Mouse (Mus musculus) right cerebral cortex, postnatal 4 days (tissue): ENCODE measurements around the gene Adamtsl3.

Experiments
- DNase-seq: peaks from one replicate; pipeline ENCODE4 v3.0.0-alpha.2; 2022

Gene Adamtsl3

DNA sequence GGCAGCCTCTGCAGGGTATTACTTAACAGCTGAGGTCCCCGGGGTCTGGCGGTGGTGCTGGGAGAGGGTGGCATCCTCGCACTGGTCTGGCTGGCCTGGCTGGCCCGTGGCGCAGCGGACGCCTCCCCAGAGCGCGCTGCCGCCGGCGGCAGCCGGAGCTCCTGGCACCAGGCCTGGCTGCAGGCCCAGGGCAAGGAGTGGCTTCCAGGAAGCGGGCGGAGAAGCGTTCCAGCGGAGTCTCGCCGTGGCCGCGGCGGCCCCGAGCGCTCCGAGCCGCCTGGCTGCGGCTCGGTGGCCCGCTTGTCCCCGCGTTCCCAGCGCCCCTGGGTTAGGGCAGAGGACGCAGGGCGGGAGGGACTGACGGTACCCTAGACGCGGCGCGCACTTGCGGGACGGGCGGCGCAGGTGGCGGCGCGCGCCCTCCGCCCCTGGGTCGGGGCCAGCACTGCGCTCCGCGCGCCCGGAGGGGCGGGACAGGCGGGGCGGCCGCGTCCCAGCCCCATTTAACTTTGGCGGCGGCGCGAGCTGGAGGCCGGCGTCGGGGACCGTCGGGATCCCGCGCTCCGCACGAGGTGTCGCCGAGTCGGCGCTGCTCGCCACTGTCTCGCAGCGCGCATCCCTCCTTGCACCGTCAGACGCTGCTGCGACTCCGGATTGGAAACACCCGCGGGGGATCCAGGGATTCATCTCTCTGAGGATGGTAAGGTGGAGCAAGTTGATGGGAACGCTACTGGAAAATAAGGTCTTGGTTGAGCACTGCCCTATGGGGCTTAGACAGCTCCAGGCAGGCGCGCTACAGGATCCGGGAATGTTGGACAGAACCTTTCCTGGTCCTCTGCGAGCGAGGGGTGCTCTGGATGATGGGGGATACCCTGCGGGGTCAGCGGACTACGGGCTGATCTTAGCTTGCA lies at the start of gene Adamtsl3:
TSS of gene Adamtsl3 (plus strand) at position 484 of the 911 bp plus-strand sequence.
- peak; percentile 42 for DNase-seq

DNA sequence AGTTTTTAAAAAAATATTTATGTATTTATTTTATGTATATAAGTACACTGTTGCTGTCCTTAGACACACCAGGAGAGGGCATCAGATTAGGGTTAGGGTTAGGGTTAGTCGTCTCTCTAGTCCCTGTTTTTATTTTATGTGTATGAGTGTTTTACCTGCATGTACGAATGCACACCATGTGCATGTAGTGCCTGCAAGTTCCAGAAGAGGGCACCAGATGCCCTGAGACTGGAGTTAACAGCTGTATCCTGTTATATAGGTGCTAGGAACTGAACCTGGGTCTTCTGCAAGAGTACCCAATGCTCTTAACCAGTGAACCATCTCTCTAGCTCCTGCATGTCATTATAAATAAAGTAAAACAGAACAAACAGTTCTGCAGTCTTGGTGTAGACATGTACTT lies 48.3 kb upstream of the Adamtsl3 start:
- no peak for DNase-seq

DNA sequence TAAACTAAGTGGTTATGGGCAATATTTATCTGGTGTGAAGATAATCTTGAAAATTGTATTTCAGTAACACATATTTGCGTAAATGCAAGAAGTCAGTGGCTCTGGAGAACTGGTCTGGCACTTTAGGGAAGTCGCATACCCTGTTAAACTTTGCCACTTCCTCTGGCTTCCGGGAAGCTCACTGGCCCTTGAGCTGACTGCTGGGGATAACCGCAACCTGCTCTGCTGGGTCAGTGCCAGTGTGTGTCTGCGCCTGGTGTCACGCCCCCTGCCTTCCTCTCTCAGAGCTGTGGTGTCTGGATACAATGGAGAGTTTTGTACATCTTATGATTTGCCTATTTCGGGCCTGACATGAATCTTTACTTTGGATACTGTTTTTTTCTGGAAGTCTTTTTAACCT lies 42.1 kb upstream of the Adamtsl3 start:
- no peak for DNase-seq

DNA sequence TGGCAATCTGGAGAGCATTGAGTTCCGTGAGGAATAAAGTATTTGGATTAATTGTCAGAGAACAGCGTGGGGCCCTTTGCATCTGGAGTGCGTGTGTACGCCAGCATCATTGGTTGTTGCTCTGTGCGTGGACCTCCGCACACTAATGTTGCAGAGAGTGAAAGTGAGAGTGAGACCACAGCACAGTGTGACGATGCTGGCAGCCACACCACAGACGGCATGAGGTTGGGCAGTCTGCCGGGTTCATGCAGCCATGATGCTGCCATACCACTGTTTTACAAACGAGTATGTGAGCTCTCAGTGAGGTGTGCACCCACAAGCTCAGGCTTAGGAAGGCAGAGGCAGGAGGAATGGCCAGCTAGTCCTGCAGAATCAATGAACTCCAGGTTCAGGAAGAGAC lies 41.4 kb upstream of the Adamtsl3 start:
- DNase-seq = no peak

DNA sequence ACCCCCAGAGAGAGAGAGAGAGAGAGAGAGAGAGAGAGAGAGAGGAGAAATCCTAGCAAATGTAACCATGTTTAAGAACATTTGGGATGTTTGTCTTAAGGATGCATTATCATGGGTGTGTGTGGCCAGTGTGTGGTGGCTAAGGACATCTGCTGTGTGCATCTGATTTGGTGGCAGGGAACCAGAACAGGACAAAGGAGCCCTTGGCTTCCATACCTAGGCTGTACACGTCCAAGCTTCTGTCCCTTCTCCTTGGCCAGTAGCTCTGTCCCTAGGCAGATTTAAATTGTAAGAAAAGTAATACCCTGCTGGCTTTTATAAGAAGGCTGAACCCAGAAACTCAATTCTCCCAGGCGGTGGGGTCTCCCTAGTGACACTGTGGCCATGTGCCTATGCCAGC lies 40.9 kb upstream of the Adamtsl3 start:
- DNase-seq = no peak

DNA sequence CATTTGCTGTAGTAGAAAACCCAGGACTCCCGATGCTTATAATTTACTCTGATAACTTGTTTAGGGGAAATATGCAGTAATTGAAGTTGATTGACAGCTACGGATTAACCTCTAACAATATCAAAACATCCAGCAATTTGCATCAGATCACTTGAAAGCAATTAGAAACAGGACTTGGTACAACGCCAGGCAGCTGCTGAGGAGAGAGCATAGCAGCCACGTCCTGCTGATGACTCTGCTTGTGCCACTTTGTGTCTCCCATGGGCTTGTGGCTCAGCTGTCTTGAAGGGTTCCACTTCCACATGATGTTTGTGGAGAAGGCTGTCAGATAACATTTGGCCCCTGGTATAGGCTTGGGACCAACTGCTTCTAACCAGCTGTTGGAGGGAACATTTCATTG lies 27.1 kb upstream of the Adamtsl3 start:
- DNase-seq = peak; percentile 13

DNA sequence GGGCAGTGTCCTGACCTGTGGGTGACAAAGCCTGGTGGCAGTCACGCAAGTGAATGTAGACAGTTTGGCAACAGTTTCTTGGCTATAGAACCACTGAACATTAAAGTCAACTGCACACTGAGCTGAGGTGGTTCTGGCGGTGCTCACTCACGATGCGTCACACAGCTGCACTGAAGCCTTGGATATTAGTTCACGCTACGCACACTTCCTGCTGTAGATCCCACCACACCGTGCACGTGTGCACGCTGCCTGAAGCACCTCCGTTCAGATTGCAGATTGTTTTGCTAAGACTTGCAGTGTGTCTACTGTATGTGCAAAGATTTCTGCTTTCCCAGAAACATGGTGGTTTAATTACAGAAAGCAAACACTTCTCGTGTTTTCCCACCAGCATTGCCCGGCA lies 17.0 kb upstream of the Adamtsl3 start:
- DNase-seq = no peak

DNA sequence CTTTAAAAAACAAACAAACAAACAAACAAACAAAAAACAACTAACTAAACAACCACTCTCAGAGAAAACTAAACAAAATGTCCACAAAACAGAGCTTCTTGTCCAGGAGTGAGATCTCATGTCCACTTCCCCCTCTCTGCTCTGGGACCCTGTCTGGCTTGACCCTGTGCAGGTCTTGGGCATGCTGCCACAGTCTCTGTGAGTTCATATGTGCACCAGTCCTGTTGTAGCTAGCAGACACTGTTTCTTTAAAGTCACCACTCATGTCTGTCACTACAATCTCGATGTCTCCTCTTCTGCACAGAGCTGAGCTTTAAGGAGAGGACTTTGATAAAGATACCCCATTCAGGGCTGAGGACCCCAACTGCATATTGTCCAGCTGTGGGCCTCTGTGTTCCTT lies 8.9 kb upstream of the Adamtsl3 start:
- DNase-seq = no peak

DNA sequence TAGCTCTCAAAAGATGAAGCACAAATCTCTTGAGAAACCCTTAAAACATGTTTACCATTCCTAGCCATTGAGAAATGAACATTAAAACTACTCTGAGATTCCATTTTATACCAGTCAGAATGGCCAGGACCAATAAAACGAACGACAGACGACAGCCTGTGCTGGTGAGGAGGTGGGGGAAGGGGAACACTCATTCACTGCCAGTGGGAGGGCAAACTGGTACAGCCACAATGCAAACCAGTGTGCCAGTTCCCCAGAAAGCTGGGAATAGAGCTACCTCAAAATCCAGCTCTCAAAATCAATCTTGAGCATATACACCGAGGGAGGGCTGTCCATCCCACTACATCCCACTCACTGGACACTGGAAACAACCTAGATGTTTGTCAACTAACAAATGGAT lies 8.3 kb upstream of the Adamtsl3 start:
- no peak for DNase-seq

DNA sequence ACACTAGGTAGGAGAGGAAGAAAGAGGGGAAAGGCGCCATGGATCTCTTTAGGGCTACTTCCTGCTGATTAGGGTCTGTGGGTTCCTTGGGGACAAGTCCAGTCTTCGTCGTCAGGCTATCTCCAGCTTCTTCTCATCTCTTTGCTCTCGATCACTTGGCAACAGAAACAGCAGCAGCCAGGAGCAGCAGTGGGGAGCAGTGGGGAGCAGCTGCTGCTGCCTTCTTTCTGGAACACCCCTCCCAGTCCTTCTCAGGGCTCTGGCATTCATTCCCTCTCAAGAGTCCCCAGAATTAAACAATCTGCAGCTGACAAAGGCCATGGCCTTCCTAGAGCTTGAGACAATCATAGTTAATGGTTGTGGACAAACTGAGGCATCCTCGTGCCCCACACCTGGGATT lies 7.6 kb upstream of the Adamtsl3 start:
- no peak for DNase-seq

DNA sequence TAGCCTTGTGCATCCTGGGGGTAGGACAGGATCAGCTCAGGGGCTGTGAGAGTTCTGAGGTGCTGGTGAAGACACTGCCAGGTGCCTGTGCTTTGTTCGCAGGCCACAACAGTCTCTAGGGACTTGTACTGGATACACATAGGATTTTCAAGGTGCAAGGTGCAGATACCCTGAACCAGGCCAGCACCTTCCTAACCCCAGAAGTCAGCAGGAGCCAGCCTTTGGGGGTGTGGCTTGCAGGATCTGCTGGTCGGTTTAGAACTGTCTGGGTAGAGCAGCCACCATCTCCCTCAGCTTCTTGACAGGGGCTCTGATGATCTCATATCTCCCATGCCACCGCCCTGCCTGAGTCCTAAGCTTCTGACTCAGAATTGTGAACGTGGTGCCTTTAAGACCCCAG lies 5.7 kb upstream of the Adamtsl3 start:
- DNase-seq = no peak

DNA sequence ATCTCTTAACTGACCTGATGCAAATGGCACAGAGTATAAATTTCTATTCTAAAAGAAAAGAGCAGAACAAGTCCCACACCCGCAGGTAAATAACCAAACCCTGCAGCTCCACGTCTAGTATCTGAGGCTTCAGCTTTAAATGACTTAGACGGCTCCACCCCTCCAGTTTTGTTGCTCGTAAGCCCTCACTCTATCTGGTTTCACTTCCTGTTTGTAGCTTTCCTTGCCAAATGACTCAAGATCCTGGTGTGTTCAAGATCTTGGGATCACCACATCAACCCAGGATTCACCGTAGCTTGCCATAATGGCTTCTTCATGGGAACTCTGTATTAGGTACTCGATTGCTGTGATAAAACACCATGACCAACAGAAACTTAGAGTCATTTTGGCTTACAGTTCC lies 4.6 kb upstream of the Adamtsl3 start:
- DNase-seq = no peak

DNA sequence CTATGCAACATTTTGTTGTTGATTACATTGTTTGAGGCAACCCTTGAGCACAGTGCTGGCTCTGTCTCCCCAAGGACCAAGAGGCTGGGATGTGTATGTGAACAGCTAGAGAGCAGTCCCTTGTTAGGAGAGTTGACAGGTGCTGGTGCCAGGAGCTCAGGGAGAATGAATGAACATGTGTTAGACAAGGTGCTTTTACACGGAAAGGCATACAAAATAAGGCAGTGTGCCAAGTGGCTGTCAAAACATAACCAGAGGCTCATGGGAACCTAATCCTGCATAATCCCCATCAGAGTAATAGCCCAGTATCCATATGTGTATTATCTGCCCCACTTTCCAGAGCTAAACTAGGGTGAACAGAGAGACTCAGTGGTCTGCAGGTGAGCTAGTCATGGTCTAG lies 1.5 kb upstream of the Adamtsl3 start:
- DNase-seq = no peak

DNA sequence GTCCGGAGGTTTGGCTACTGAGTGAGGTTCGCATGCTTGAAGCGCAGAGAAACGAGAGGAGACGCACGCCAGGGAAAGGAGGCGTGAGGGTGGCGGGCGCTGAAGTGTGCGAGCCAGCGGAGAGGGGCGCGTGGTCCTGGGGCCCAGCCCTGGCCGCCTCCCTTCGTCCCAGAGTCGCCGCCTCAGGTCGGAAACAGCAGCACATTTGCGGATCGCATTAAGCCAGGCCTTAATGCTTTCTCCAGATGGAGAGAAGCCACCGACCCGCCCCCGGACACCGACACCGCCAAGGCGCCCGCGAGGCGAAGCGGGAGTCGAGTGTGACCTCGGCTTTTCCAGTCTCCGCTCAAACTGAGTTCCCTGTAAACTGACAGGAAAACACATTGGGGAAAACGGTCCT lies 638 bp downstream of the Adamtsl3 start:
- DNase-seq = peak; percentile 13

DNA sequence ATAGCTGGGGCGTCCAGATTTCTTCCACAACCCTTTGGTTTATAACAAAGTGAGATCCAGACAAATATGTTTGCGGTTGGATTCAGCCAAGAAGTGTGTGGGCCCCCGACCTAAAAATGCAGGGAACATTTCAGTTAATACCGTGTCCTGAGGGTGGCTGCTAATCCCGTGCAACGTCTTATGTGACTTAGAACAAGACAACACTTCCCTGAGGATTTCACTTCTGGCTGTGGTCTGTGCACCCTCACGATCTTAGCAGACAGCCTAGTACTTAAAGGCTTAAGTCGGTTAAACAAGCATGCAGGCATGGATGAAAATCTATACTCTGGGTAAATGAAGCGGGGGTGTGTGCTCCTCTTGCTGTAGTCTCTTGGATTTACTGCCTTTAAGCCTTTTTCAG lies 2.6 kb downstream of the Adamtsl3 start:
- no peak for DNase-seq

DNA sequence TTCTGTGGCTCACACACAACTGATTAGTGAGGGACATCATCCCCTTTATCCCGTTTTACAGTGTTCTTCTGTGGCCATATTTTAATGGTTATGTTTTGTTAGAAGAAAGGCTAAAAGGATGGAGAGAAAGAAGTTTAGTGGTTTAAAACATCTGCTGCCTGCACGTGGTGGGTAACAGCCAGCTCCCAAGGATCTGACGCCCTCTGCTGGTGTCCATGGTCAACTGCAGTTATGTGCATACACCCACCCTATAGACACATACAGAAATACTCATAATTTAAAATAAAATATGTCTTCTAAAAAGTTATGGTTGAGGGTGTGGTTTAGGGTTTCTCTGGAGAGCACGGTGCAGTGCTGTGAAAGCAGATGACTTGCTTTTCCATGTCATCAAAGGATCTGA lies 3.0 kb downstream of the Adamtsl3 start:
- DNase-seq = no peak

DNA sequence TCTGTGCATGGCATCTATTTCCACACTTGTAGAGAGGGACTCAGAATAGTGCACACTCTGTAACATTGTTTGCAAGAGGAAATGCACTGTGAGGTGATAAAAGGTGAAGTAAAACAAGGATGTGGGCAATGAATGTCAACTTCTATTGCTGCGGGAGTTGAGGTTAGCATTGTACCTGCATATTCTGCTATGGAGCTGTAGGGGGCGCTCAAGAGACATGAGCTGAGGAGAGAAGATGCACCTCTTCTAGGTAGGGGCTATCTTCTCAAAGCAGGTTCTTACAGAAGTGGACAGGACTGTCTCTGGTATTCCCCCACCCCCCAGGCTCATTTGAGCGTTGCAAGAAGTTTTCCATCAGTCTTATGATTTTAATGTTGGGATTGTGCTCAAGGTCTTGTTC lies 3.7 kb downstream of the Adamtsl3 start:
- no peak for DNase-seq

DNA sequence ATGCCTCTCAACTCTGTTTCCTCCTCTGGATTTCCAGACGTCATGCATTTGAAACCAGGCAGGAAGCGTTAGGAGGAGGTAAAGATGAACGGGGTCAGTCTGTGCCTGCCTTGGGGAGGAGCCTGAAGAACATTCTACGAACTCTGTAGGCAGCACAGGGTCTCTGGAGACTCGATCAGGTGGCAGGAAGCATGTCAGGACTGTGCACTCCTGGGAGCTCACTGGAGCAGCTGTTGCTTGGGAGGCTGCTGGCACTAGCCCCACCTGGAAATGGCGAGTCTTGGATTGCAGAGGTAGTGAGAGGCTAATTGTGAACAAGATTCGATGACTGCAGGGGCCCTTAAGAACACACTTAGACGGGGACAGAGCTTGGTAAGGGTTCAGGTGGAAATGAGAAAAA lies 6.0 kb downstream of the Adamtsl3 start:
- DNase-seq = no peak

DNA sequence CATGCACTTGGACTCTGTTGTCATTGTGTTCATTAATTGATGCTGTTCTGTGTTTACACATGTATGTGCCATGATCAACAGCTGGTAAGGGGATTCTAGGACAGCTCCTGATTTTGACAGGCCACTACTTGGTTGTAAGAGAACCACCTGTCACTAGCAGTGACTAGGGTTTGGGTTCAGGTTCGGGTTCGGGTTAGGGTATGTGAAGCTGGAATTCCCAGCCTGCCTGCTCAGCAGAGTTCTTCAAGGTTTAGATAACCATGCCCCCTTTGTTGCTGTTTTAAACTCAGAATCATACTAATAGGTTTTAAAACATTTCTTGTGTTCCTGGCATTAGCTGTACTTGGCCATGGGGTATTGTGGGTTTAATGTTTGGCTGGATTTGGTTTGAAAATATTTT lies 11.2 kb downstream of the Adamtsl3 start:
- no peak for DNase-seq

DNA sequence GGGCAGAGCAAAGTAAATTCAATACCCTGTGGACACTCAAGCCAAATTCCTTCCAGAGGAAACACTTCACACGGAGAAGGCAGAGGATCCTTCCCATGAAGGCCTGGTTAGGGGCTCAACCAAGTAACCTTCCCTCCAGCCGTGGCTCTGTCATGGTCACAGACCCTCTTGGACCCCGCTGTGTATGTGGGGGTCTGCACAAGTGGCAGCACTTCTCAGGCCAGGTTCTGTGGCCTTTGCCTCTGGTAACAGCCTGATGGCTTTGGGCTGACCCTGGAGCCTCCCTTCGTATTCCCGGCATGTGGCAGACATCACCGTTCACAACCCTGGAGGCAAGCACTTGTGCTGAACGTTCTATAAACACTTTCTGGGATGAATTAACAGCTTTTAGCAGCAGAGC lies 14.3 kb downstream of the Adamtsl3 start:
- DNase-seq = no peak

DNA sequence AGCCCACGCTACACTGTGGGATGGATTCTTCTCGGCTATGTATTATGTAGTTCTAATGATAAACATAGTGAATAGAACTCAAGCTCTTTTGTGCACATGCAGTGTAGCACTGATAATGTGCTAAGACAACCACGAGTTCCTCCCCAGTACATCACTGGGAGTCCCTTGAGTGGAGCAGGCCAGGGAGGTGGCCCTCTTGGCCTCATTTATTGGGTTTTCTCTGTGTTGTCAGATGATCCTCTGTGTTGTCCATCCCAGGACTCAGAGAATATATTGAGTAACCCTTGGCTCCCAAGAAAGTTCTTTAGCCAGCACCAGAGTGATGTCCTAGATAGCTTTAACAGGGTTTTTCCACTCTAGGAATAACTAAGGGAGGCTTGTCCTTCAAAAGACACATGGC lies 14.9 kb downstream of the Adamtsl3 start:
- DNase-seq = no peak

DNA sequence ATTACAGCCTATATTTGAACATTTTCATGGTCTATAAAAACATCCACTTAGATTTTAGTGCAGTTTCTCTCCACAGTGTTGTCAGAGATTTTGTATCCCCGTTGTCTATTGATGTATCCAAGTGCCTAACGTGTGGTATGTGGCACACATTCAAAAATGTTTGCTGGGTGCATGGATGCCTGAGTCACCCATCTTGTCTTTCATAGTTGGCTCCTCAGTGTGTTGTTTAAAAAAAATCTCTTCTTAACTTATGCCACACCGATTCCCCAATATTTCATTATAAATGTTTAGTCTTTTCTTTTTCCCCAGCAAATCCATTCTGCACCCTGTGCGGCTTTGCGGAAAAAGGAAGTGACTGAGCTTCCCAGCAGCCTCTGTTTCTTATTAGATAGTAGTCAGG lies 23.7 kb downstream of the Adamtsl3 start:
- no peak for DNase-seq

DNA sequence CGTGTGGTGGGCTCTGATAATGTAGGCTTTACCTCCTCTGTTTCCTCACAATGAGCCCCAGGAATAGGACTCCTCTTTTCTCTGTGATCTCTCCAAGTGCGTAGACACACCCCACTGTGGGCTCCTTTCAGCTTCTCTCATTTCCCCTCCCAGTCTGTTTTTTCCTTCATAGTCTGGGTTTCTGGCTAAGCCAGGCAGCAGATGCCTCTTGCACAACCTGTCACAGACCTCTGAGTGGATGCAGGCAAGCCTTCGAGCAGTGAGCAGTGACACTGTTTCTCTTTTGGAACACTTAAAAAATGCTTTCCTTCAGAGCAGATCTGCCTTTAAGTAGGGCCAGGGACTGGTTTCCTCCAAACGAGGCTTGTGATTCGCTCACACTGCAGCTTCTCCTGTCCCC lies 24.2 kb downstream of the Adamtsl3 start:
- no peak for DNase-seq

DNA sequence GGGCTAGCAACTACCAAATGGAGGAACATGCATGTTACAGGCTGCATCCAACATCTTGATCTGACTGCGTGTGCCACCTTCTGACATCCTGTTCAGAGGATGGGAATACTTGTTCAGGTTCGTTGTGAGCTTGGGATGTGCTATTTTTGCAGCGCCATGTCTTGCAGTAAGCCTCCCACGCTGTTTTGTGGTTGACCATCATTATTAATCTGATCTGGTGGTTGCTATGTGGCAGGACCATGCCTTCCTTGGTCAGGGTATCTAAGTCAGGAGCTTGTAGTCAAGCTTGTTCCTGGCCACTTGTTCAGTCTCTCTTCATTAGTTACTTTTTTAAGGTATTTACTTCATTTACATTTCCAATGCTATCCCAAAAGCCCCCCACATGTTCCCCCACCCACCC lies 24.7 kb downstream of the Adamtsl3 start:
- DNase-seq = no peak

DNA sequence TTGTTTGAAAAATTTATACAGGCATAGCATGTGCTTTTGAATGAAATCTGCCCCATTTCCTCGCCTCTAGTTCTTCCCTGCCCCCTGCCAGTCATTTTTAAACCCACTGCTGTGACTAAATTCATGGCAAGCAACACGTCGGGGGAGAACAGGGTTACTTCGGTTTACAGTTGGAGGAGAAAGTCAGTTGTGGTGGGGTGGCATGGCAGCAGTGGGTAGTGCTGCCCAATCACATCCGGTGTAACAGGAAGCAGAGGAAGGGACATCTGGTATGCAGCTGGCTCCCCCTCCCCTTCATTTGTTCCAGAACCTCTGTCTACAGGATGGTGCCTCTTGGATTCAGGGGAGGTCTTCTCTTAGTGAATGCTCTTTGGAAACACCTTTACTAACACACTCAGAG lies 25.6 kb downstream of the Adamtsl3 start:
- no peak for DNase-seq
